Mouse (Mus musculus) CH12.LX (cell line): Measurements from ENCODE around the gene Hrg. TPM values are rescaled to one million over a fixed set of nuclear protein-coding genes. Genes with fewer than 3 reads are reported as not detected.

Experiments
- DNase-seq: peaks from one replicate; pipeline ENCODE4 v3.0.0-alpha.2; 2013; ENCODE audit errors: extremely low read depth
- H3K27ac ChIP-seq: 2 replicates; pipeline ENCODE4 v1.5.1; 2012; ENCODE audit warnings: low read depth, mild to moderate bottlenecking, control low read depth, moderate library complexity; ENCODE audit not compliant: insufficient read depth
- H3K27me3 ChIP-seq: replicated peaks from 2 replicates; pipeline ENCODE3; 2012; ENCODE audit warnings: inconsistent platforms
- H3K36me3 ChIP-seq, 2 experiments: replicated peaks in 1 of 2; 2 replicates each; pipeline versions ENCODE3 to v1.6.1; 2012; ENCODE audit warnings: inconsistent platforms in 1 of 2, low read length in 1 of 2, mild to moderate bottlenecking in 1 of 2, mixed read lengths in 1 of 2, moderate library complexity in 1 of 2; ENCODE audit not compliant: control insufficient read depth in 1 of 2, insufficient read depth in 1 of 2
- H3K4me1 ChIP-seq, 2 experiments: 2 replicates each; pipeline ENCODE4 v1.6.1; 2012; ENCODE audit warnings: inconsistent platforms in 1 of 2, moderate library complexity in 1 of 2; ENCODE audit not compliant: insufficient read depth in 2 of 2, control insufficient read depth in 1 of 2
- H3K4me2 ChIP-seq: 2 replicates; pipeline ENCODE4 v1.6.1; 2012; ENCODE audit warnings: low read depth, mild to moderate bottlenecking, control low read depth; ENCODE audit not compliant: poor library complexity, insufficient read depth, severe bottlenecking
- H3K4me3 ChIP-seq, 3 experiments: fragments of 150-350 bp in 1 of 3; sonication (generic) in 1 of 3; replicated peaks in 1 of 3; 2 replicates each; pipeline versions ENCODE3 to v1.5.1; 2011 to 2012; ENCODE audit warnings: low read depth in 2 of 3, low read length in 2 of 3, mild to moderate bottlenecking in 2 of 3, moderate library complexity in 2 of 3, control low read depth in 1 of 3, improper control_type of control experiment in 1 of 3, inconsistent platforms in 1 of 3, mixed read lengths in 1 of 3; ENCODE audit not compliant: poor library complexity in 1 of 3
- H3K79me2 ChIP-seq: replicated peaks from 2 replicates; pipeline ENCODE4 v1.6.1; 2012; ENCODE audit warnings: mild to moderate bottlenecking, moderate library complexity; ENCODE audit not compliant: control insufficient read depth, poor library complexity, insufficient read depth, severe bottlenecking; ENCODE audit errors: extremely low read depth
- H3K9ac ChIP-seq: 2 replicates; pipeline ENCODE4 v1.6.1; 2012; ENCODE audit warnings: low read depth, mild to moderate bottlenecking, control low read depth, moderate library complexity; ENCODE audit not compliant: insufficient read depth
- H3K9me3 ChIP-seq: replicated peaks from 2 replicates; pipeline ENCODE3; 2012; ENCODE audit warnings: low read length, inconsistent platforms, mixed read lengths
- BHLHE40 ChIP-seq: IDR thresholded peaks from 2 replicates; pipeline ENCODE4 v1.6.1; 2011; ENCODE audit warnings: mild to moderate bottlenecking, low read depth, low read length, improper control_type of control experiment
- CTCF ChIP-seq, 2 experiments: IDR thresholded peaks in 1 of 2; conservative IDR thresholded peaks in 1 of 2; 2 replicates each; pipeline ENCODE4 v1.5.1; 2011 to 2012; ENCODE audit warnings: low read depth in 2 of 2, low read length in 2 of 2, improper control_type of control experiment in 1 of 2, inconsistent platforms in 1 of 2, mild to moderate bottlenecking in 1 of 2, moderate library complexity in 1 of 2
- EP300 ChIP-seq: IDR thresholded peaks from 2 replicates; pipeline ENCODE4 v1.6.1; 2011; ENCODE audit warnings: low read length, improper control_type of control experiment
- HCFC1 ChIP-seq: IDR thresholded peaks from 2 replicates; pipeline ENCODE4 v1.6.1; 2012; ENCODE audit warnings: low read depth, mild to moderate bottlenecking, inconsistent platforms, low read length, improper control_type of control experiment
- IRF4 ChIP-seq: IDR thresholded peaks from 2 replicates; pipeline ENCODE4 v1.6.1; 2014; ENCODE audit warnings: low read depth, mild to moderate bottlenecking, inconsistent platforms, low read length, improper control_type of control experiment
- JUN ChIP-seq: IDR thresholded peaks from 2 replicates; pipeline ENCODE4 v1.6.1; 2011; ENCODE audit warnings: low read depth, mild to moderate bottlenecking, low read length, improper control_type of control experiment, moderate library complexity; ENCODE audit not compliant: insufficient read depth
- KAT2A ChIP-seq: IDR thresholded peaks from 2 replicates; pipeline ENCODE4 v1.6.1; 2012; ENCODE audit warnings: low read length, improper control_type of control experiment, inconsistent platforms; ENCODE audit not compliant: insufficient replicate concordance
- MAZ ChIP-seq: IDR thresholded peaks from 2 replicates; pipeline ENCODE4 v1.6.1; 2012; ENCODE audit warnings: low read depth, mild to moderate bottlenecking, inconsistent platforms, low read length, improper control_type of control experiment, moderate library complexity
- MXI1 ChIP-seq: IDR thresholded peaks from 2 replicates; pipeline ENCODE4 v1.6.1; 2011; ENCODE audit warnings: mild to moderate bottlenecking, low read depth, low read length, improper control_type of control experiment
- NRF1 ChIP-seq: IDR thresholded peaks from 2 replicates; pipeline ENCODE4 v1.6.1; 2014; ENCODE audit warnings: low read depth, mild to moderate bottlenecking, inconsistent platforms, low read length, improper control_type of control experiment, moderate library complexity
- PAX5 ChIP-seq: IDR thresholded peaks from 2 replicates; pipeline ENCODE4 v1.6.1; 2012; ENCODE audit warnings: low read length, inconsistent platforms, mixed read lengths
- POLR2AphosphoS2 ChIP-seq: IDR thresholded peaks from 2 replicates; pipeline ENCODE4 v1.6.1; 2011; ENCODE audit warnings: low read depth, low read length, improper control_type of control experiment
- RAD21 ChIP-seq: IDR thresholded peaks from 2 replicates; pipeline ENCODE4 v1.6.1; 2011; ENCODE audit warnings: low read depth, mild to moderate bottlenecking, low read length, improper control_type of control experiment, moderate library complexity
- SIN3A ChIP-seq: IDR thresholded peaks from 2 replicates; pipeline ENCODE4 v1.6.1; 2012; ENCODE audit warnings: low read length, improper control_type of control experiment, inconsistent platforms
- TBP ChIP-seq: conservative IDR thresholded peaks from 2 replicates; pipeline ENCODE4 v1.6.1; 2011; ENCODE audit warnings: low read depth, low read length, improper control_type of control experiment
- TCF12 ChIP-seq: IDR thresholded peaks from 2 replicates; pipeline ENCODE4 v1.6.1; 2014; ENCODE audit warnings: low read depth, mild to moderate bottlenecking, inconsistent platforms, low read length, improper control_type of control experiment
- UBTF ChIP-seq: IDR thresholded peaks from 2 replicates; pipeline ENCODE4 v1.6.1; 2012; ENCODE audit warnings: low read depth, mild to moderate bottlenecking, inconsistent platforms, low read length, improper control_type of control experiment, moderate library complexity
- USF1 ChIP-seq: IDR thresholded peaks from 2 replicates; pipeline ENCODE4 v1.6.1; 2014; ENCODE audit warnings: low read depth, mild to moderate bottlenecking, inconsistent platforms, low read length, improper control_type of control experiment
- USF2 ChIP-seq: conservative IDR thresholded peaks from 2 replicates; pipeline ENCODE4 v1.6.1; 2011; ENCODE audit warnings: low read depth, low read length, improper control_type of control experiment
- ZC3H11A ChIP-seq: IDR thresholded peaks from 2 replicates; pipeline ENCODE4 v1.6.1; 2012; ENCODE audit warnings: low read depth, mild to moderate bottlenecking, inconsistent platforms, low read length, improper control_type of control experiment
- ZKSCAN1 ChIP-seq: IDR thresholded peaks from 2 replicates; pipeline ENCODE4 v1.6.1; 2012; ENCODE audit warnings: low read depth, inconsistent platforms, low read length, improper control_type of control experiment, borderline replicate concordance
- ZNF384 ChIP-seq: IDR thresholded peaks from 2 replicates; pipeline ENCODE4 v1.6.1; 2012; ENCODE audit warnings: low read depth, low read length, improper control_type of control experiment, inconsistent platforms
- dilution Hi-C: fragments of 300-500 bp; cut with MboI; formaldehyde crosslinking; loops from 2 replicates; pipeline ENCODE4 v1.14.3; 2020; ENCODE audit warnings: low sequenced_read_pairs; ENCODE audit not compliant: extremely low pct_unique_long_range_greater_than_20kb, extremely low pct_ligation_motif_present
- in situ Hi-C: fragments of 300-500 bp; cut with MboI; formaldehyde crosslinking; loops from 3 replicates; pipeline ENCODE4 v1.14.3; 2019; ENCODE audit warnings: low sequenced_read_pairs, low pct_ligation_motif_present, low pct_unique_long_range_greater_than_20kb, mixed read lengths
- polyA plus RNA-seq: library from polyadenylated mRNA; unstranded; fragments of >175 nt; gene quantifications from 2 replicates; pipeline ENCODE4 v1.2.1, GENCODE M21; 2012; ENCODE audit warnings: low read depth; ENCODE audit not compliant: insufficient read length
- total RNA-seq, 2 experiments: library from RNA; depleted of rRNA; stranded (reverse); fragments of 300-350 nt in 1 of 2; fragments of >200 nt in 1 of 2; gene quantifications; 2 replicates each; pipeline ENCODE4 v1.2.3; 2012 to 2014

Gene Hrg
- total and polyA plus RNA-seq, 3 experiments: not detected

GRCm38 (mm10) chr16:22929575-22929974 is 21.3 kb upstream of the Hrg start:
- no peak overlapping the region for H3K4me3 ChIP-seq
- no peak for DNase-seq
- TF ChIP-seq USF2: no peak
- TF ChIP-seq MXI1: no peak
- TF ChIP-seq USF1: no peak
- no peak for TF ChIP-seq PAX5
- no peak for TF ChIP-seq IRF4
- no peak for TF ChIP-seq NRF1
- TF ChIP-seq UBTF: no peak
- TF ChIP-seq CTCF (conservative IDR thresholded peaks at IDR 0.05 in 1 of 2, IDR thresholded peaks at IDR 0.05 in 1 of 2; ENCODE audit: low read depth in 2 of 2, low read length in 2 of 2): no peak
- TF ChIP-seq RAD21: no peak
- TF ChIP-seq ZC3H11A: no peak
- no peak for TF ChIP-seq MAZ
- no peak overlapping the region for H3K27ac ChIP-seq
- H3K9me3 ChIP-seq: no peaks in the 10 kb centered on the region
- in situ Hi-C loops (no loop called here), dilution Hi-C loops (no loop called here)
- H3K4me2 ChIP-seq: no peak overlapping the region
- no peaks in the 10 kb centered on the region for H3K4me1 ChIP-seq
- H3K79me2 ChIP-seq: no peaks in the 10 kb centered on the region
- H3K9ac ChIP-seq: no peak overlapping the region
- H3K27me3 ChIP-seq: no peaks in the 10 kb centered on the region
- H3K36me3 ChIP-seq: peaks cover 0 to 4% of the 10 kb centered on the region in 2 experiments

- Histone ChIP-seq H3K27ac (no peak overlapping the region), H3K9me3 (no peaks in the 10 kb centered on the region), H3K79me2 (no peaks in the 10 kb centered on the region), H3K4me3 (no peak overlapping the region), H3K27me3 (no peaks in the 10 kb centered on the region), H3K4me2 (no peak overlapping the region), H3K9ac (no peak overlapping the region), H3K4me1 (no peaks in the 10 kb centered on the region), H3K36me3 (peaks cover 0 to 5% of the 10 kb centered on the region in 2 experiments)
- dilution Hi-C loops (no loop called here), in situ Hi-C loops (no loop called here)
- DNase-seq: no peak
- no peak for TF ChIP-seq USF2
These were observed 19.3 kb upstream of the Hrg start for GRCm38 (mm10) chr16:22931431-22932200.

GRCm38 (mm10) chr16:22937631-22938030 is 13.2 kb upstream of the Hrg start:
- in situ Hi-C loops: no loop called here
- peaks cover 6 to 21% of the 10 kb centered on the region in 2 experiments; a peak in 3 of 4 replicates for H3K4me1 ChIP-seq
- DNase-seq: no peak

More at GRCm38 (mm10) chr16:22937631-22938030, 13.2 kb upstream of the Hrg start:
- Histone ChIP-seq H3K36me3 (peaks cover 0 to 2% of the 10 kb centered on the region in 2 experiments), H3K9me3 (peaks cover 9% of the 10 kb centered on the region), H3K27me3 (no peaks in the 10 kb centered on the region), H3K4me2 (no peak overlapping the region), H3K9ac (no peak overlapping the region), H3K79me2 (no peaks in the 10 kb centered on the region), H3K27ac (no peak overlapping the region), H3K4me3 (no peak overlapping the region)
- dilution Hi-C loops: no loop called here
- TF ChIP-seq BHLHE40 (no peak), ZKSCAN1 (no peak), POLR2AphosphoS2 (no peak), RAD21 (no peak), ZNF384 (no peak), USF2 (no peak), SIN3A (no peak), JUN (no peak), KAT2A (no peak), TBP (no peak), CTCF (conservative IDR thresholded peaks at IDR 0.05 in 1 of 2, IDR thresholded peaks at IDR 0.05 in 1 of 2; ENCODE audit: low read depth in 2 of 2, low read length in 2 of 2) (no peak), TCF12 (no peak), HCFC1 (no peak), EP300 (no peak)
